In genomic region chr10:82622671-82623552, GRCm38 (mm10) we compare ENCODE assay signal across 8 mouse cellular contexts. TPM values are rescaled to one million over a fixed set of nuclear protein-coding genes. Genes with fewer than 3 reads are reported as not detected.
DNase-seq lines count a peak whose midpoint lies in the region; ATAC-seq and TF ChIP-seq lines count a peak whose summit lies in the region.

Gene 1190007I07Rik, minus strand, starts transcription at chr10:82623228.

- ATAC-seq in kidney, embryonic 14.5 days (ENCODE audit: low FRiP score, low TSS enrichment), result peak; percentile 92
- ATAC-seq in limb, embryonic 15.5 days (ENCODE audit: insufficient number of reproducible peaks, low FRiP score, low TSS enrichment, low read depth), result peak; percentile 70

- no peaks in the 10 kb centered on the region for H3K9me3 ChIP-seq in kidney, embryonic 14.5 days (ENCODE audit: control insufficient read depth, low read length)
- H3K9me3 ChIP-seq in limb, embryonic 15.5 days, result no peaks in the 10 kb centered on the region

- H3K4me3 ChIP-seq in bone marrow macrophage, adult 2 months (ENCODE audit: insufficient read depth, low read length), result peak within 1 kb of the TSS; percentile 72
- H3K4me3 ChIP-seq in embryonic fibroblast, embryonic 13.5 days (ENCODE audit: insufficient read depth, low read length), result peak within 1 kb of the TSS; percentile 67
- H3K4me3 ChIP-seq in kidney, embryonic 14.5 days (ENCODE audit: low read length), result peak within 1 kb of the TSS; percentile 69
- peak within 1 kb of the TSS; percentile 79 for H3K4me3 ChIP-seq in limb, embryonic 15.5 days

- no peaks in the 10 kb centered on the region for H3K27me3 ChIP-seq in kidney, embryonic 14.5 days (ENCODE audit: control insufficient read depth, insufficient read depth, low read length)
- no peaks in the 10 kb centered on the region for H3K27me3 ChIP-seq in limb, embryonic 15.5 days

- no peaks in the 10 kb centered on the region for H3K36me3 ChIP-seq in kidney, embryonic 14.5 days (ENCODE audit: control insufficient read depth, insufficient read depth, low read length)
- no peaks in the 10 kb centered on the region for H3K36me3 ChIP-seq in limb, embryonic 15.5 days

- under 1% methylated on average over 59 of the region's 61 CpGs for WGBS in kidney, embryonic 14.5 days
- under 1% methylated on average over 57 of the region's 61 CpGs for WGBS in limb, embryonic 15.5 days

- peak within 1 kb of the TSS; percentile 77 for H3K9ac ChIP-seq in kidney, embryonic 14.5 days (ENCODE audit: low read depth, low read length)
- H3K9ac ChIP-seq in limb, embryonic 15.5 days, result peak within 1 kb of the TSS; percentile 84

- peak; percentile 90 for DNase-seq in A20 (ENCODE audit: low read depth, low spot score)
- DNase-seq in heart, adult 9 months (ENCODE audit: low spot score in 2 of 2), result peak; percentile 83 to 86
- DNase-seq in monocyte, adult 2 months (ENCODE audit: low read depth in 1 of 2, low spot score in 2 of 2), result peak; percentile 48 to 72
- peak; percentile 77 to 83 for DNase-seq in spleen, postnatal 36 days (ENCODE audit: low spot score in 2 of 2)

- TF ChIP-seq CTCF in bone marrow macrophage, adult 2 months (IDR thresholded peaks at IDR 0.05; ENCODE audit: low read depth, low read length), result no peak
- no peak for TF ChIP-seq CTCF in embryonic fibroblast, embryonic 13.5 days (IDR thresholded peaks at IDR 0.05; ENCODE audit: borderline replicate concordance, insufficient read depth, low read length)

- H3K4me1 ChIP-seq in bone marrow macrophage, adult 2 months (ENCODE audit: control insufficient read depth, insufficient read depth, low read length), result peaks cover 2% of the 10 kb centered on the region
- peaks cover 3% of the 10 kb centered on the region; the same call in 1 of the 2 replicates for H3K4me1 ChIP-seq in embryonic fibroblast, embryonic 13.5 days (ENCODE audit: control insufficient read depth, insufficient read depth, low read length)
- no peaks in the 10 kb centered on the region for H3K4me1 ChIP-seq in kidney, embryonic 14.5 days (ENCODE audit: control insufficient read depth, insufficient read depth, low read length)
- peaks cover 5% of the 10 kb centered on the region; the same call in 1 of the 2 replicates for H3K4me1 ChIP-seq in limb, embryonic 15.5 days

- H3K4me2 ChIP-seq in kidney, embryonic 14.5 days (replicated peaks; ENCODE audit: low read depth, low read length), result peak within 1 kb of the TSS; percentile 57
- peak within 1 kb of the TSS; percentile 54 for H3K4me2 ChIP-seq in limb, embryonic 15.5 days

- peak; percentile 55; the same call in 1 of the 2 replicates for TF ChIP-seq POLR2A in bone marrow macrophage, adult 2 months (IDR thresholded peaks at IDR 0.05; ENCODE audit: borderline replicate concordance, low read depth, low read length)
- peak; percentile 73 for TF ChIP-seq POLR2A in embryonic fibroblast, embryonic 13.5 days (IDR thresholded peaks at IDR 0.05; ENCODE audit: low read depth, low read length)

- peak within 1 kb of the TSS; percentile 79 for H3K27ac ChIP-seq in bone marrow macrophage, adult 2 months (ENCODE audit: insufficient read depth, low read depth, low read length)
- no peak within 1 kb of the TSS for H3K27ac ChIP-seq in embryonic fibroblast, embryonic 13.5 days (ENCODE audit: insufficient read depth, low read length)
- H3K27ac ChIP-seq in kidney, embryonic 14.5 days (ENCODE audit: low read depth, low read length), result peak within 1 kb of the TSS; percentile 79; the same call in 1 of the 2 replicates
- peak within 1 kb of the TSS; percentile 89 for H3K27ac ChIP-seq in limb, embryonic 15.5 days

RNA-seq across cellular contexts. Expression of gene 1190007I07Rik, which starts in this region (rescaled TPM):
- polyA plus RNA-seq in bone marrow macrophage, adult 2 months (2012; ENCODE audit: insufficient read depth, insufficient read length, missing spikeins), result 18.5 and 18.6 TPM in 2 replicates
- polyA plus RNA-seq in embryonic fibroblast, embryonic 13.5 days (2011; ENCODE audit: insufficient read length, low read depth, missing spikeins), result 12.0 and 15.2 TPM in 2 replicates
- polyA plus RNA-seq in kidney, embryonic 14.5 days (2014; fragmentation: Nextera tagmentation; extraction: Ambion mirVana), result 56.2 and 67.2 TPM in 2 replicates
- 29.9 and 36.2 TPM in 2 replicates for polyA plus RNA-seq in limb, embryonic 15.5 days (2015; fragmentation: Nextera tagmentation; extraction: Ambion mirVana)
